Mouse (Mus musculus) cortical plate, adult 2 months (tissue): ENCODE data around the gene Fam166a.

Experiments used
- CTCF ChIP-seq: fragments of 200-500 bp; IDR thresholded peaks from 2 replicates; pipeline ENCODE4 v1.5.1; 2011; ENCODE audit warnings: mild to moderate bottlenecking, control low read depth, low read length; ENCODE audit not compliant: insufficient read depth; ENCODE audit errors: extremely low read depth
- POLR2A ChIP-seq: fragments of 200-500 bp; IDR thresholded peaks from 2 replicates; pipeline ENCODE4 v1.6.1; 2011; ENCODE audit warnings: mild to moderate bottlenecking, low read length, control low read depth; ENCODE audit not compliant: insufficient read depth; ENCODE audit errors: extremely low read depth

- TF ChIP-seq CTCF, result no peak
- TF ChIP-seq POLR2A, result no peak
Measured at GRCm38 (mm10) chr2:25261870-25262269, 43.3 kb downstream of the Fam166a start.
